Mouse (Mus musculus) midbrain, postnatal 0 days (tissue): ENCODE results near the gene Mns1. TPM values are rescaled to one million over a fixed set of nuclear protein-coding genes. Genes with fewer than 3 reads are reported as not detected.
"Not testable (repeated sequence)": the region's sequence is repeated elsewhere in the genome, so short reads cannot be mapped to it uniquely, and the experiment has no call there.

Experiments
- ATAC-seq: fragments of 200-750 bp; cut with Nextera tagmentation; 2 replicates; pipeline ENCODE4 v1.8.0; 2017; ENCODE audit warnings: moderate number of reproducible peaks, mild to moderate bottlenecking, moderate TSS enrichment, moderate library complexity; ENCODE audit not compliant: low FRiP score
- DNase-seq: peaks from one replicate; pipeline ENCODE4 v3.0.0-alpha.2; 2015; ENCODE audit warnings: low spot score
- H3K27ac ChIP-seq: fragments of 300-500 bp; sonication (generic); 2 replicates; pipeline ENCODE4 v1.5.1; 2014; ENCODE audit warnings: low read depth, mild to moderate bottlenecking, low read length, mixed read lengths
- H3K27me3 ChIP-seq: fragments of 300-500 bp; sonication (generic); 2 replicates; pipeline ENCODE4 v1.6.1; 2014; ENCODE audit warnings: low read length, control low read depth, mixed read lengths; ENCODE audit not compliant: insufficient read depth
- H3K36me3 ChIP-seq: fragments of 300-500 bp; sonication (generic); 2 replicates; pipeline ENCODE4 v1.6.1; 2014; ENCODE audit warnings: low read length, control low read depth, mixed read lengths; ENCODE audit not compliant: insufficient read depth
- H3K4me1 ChIP-seq: fragments of 300-500 bp; sonication (generic); 2 replicates; pipeline ENCODE4 v1.6.1; 2014; ENCODE audit warnings: mild to moderate bottlenecking, control low read depth, antibody characterized with exemption, low read length, mixed read lengths; ENCODE audit not compliant: insufficient read depth
- H3K4me2 ChIP-seq: fragments of 300-500 bp; sonication (generic); 2 replicates; pipeline ENCODE4 v1.6.1; 2014; ENCODE audit warnings: low read depth, mild to moderate bottlenecking, low read length, mixed read lengths; ENCODE audit not compliant: poor library complexity, severe bottlenecking
- H3K4me3 ChIP-seq: fragments of 300-500 bp; sonication (generic); 2 replicates; pipeline ENCODE4 v1.5.1; 2014; ENCODE audit warnings: low read depth, mild to moderate bottlenecking, low read length, moderate library complexity
- H3K9ac ChIP-seq: fragments of 300-500 bp; sonication (generic); replicated peaks from 2 replicates; pipeline ENCODE4 v1.6.1; 2014; ENCODE audit warnings: mild to moderate bottlenecking, low read length, moderate library complexity, mixed read lengths; ENCODE audit not compliant: poor library complexity, severe bottlenecking
- H3K9me3 ChIP-seq: fragments of 300-500 bp; sonication (generic); 2 replicates; pipeline ENCODE4 v1.6.1; 2016; ENCODE audit warnings: low read length, control low read depth
- CTCF ChIP-seq: IDR thresholded peaks from 2 replicates; pipeline ENCODE4 v1.5.1; 2016; ENCODE audit warnings: antibody characterized with exemption, mild to moderate bottlenecking
- WGBS: fragments of 180-500 bp; shearing (Covaris S2); extraction: QIAGEN DNeasy Blood & Tissue Kit; methylation state at CpG from one replicate; pipeline ENCODE4 v1.1.7; 2014; 5-methylcytosine and 5-hydroxymethylcytosine counted together
- polyA plus RNA-seq: library from polyadenylated mRNA; unstranded; fragments of >200 nt; fragmentation: Nextera tagmentation; extraction: Ambion mirVana; gene quantifications from 2 replicates; pipeline ENCODE4 v1.2.1, GENCODE M21; 2015
- total RNA-seq: library from RNA; depleted of rRNA; stranded (reverse); fragments of >200 nt; gene quantifications from 2 replicates; pipeline ENCODE4 v1.2.3, GENCODE M21; 2014

Mns1 gene
- total and polyA plus RNA-seq, 2 experiments from 2014 or later, result 3.1 TPM

DNA sequence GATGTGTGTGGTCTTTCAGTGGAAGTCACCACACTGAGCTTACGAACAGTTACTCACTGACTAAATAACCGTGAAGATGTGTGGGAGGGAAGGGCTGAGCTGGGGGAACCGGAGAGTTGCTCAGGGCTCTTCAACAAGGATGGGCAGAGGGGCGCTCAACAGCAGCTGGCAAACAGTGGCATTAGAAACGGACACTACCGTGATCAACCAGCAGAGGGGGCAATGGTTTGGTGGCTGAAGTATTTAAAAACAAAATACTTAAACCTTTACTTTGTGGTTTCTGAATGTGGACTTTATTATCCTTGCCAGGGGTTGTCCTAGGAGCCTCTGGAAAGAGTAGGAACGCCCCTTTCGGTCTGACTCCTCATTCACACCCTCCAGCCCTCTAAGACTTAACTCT, 10.2 kb downstream of the Mns1 start:
- H3K9ac ChIP-seq, result no peak overlapping the region

GRCm38 (mm10) chr9:72449367-72449766, 11.6 kb downstream of the Mns1 start:
- Histone ChIP-seq H3K9me3 (no peaks in the 10 kb centered on the region), H3K27ac (no peak overlapping the region), H3K4me3 (no peak overlapping the region), H3K36me3 (no peaks in the 10 kb centered on the region), H3K4me2 (no peak overlapping the region), H3K9ac (no peak overlapping the region), H3K27me3 (no peaks in the 10 kb centered on the region), H3K4me1 (no peaks in the 10 kb centered on the region)
- ATAC-seq, result no peak
- WGBS, result 92% methylated on average over 7 of the region's 7 CpGs
- TF ChIP-seq CTCF, result no peak
- DNase-seq, result no peak

More for the DNA sequence above, 10.2 kb downstream of the Mns1 start:
- Histone ChIP-seq H3K27ac (no peak overlapping the region), H3K4me2 (no peak overlapping the region), H3K9me3 (no peaks in the 10 kb centered on the region), H3K4me1 (no peaks in the 10 kb centered on the region), H3K36me3 (no peaks in the 10 kb centered on the region), H3K27me3 (no peaks in the 10 kb centered on the region), H3K4me3 (no peak overlapping the region)
- ATAC-seq (no peak), DNase-seq (peak; percentile 47)
- TF ChIP-seq CTCF, result peak; percentile 76
- 53% methylated on average over 8 of the region's 8 CpGs for WGBS

DNA sequence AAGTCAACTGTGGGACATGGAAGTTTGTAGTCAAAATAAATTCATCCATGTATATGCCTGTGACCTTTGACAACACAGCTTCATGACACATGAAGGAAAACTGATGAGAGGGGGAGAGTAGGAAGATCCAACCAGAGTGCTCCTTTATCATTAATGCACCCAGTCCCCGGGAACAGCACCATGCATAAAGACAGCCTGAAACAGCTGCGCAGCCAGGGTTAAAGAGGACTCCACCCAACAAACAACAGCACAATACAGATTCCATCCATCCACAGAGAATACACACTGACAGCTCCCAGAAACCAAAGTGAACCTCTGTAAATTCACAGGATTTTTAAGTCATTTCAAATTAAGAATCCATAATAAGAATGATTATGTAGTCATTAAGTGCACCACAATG, 12.0 kb downstream of the Mns1 start:
- H3K27ac ChIP-seq, result no peak overlapping the region
- H3K27me3 ChIP-seq, result no peaks in the 10 kb centered on the region
- 87% methylated on average over 2 of the region's 2 CpGs for WGBS
- H3K4me3 ChIP-seq, result no peak overlapping the region
- no peak for TF ChIP-seq CTCF
- ATAC-seq, result no peak
- no peak overlapping the region for H3K9ac ChIP-seq
- no peak overlapping the region for H3K4me2 ChIP-seq
- no peaks in the 10 kb centered on the region for H3K9me3 ChIP-seq
- DNase-seq, result no peak
- no peaks in the 10 kb centered on the region for H3K4me1 ChIP-seq
- H3K36me3 ChIP-seq, result no peaks in the 10 kb centered on the region

- Histone ChIP-seq H3K4me3 (no peak overlapping the region), H3K9me3 (no peaks in the 10 kb centered on the region), H3K9ac (no peak overlapping the region), H3K36me3 (no peaks in the 10 kb centered on the region), H3K4me2 (no peak overlapping the region), H3K27ac (no peak overlapping the region), H3K27me3 (no peaks in the 10 kb centered on the region), H3K4me1 (no peaks in the 10 kb centered on the region)
- TF ChIP-seq CTCF, result no peak
- no peak for ATAC-seq
- DNase-seq, result no peak
- 96% methylated on average over 1 of the region's 1 CpGs for WGBS
These were observed 12.6 kb downstream of the Mns1 start for GRCm38 (mm10) chr9:72450363-72450762.

GRCm38 (mm10) chr9:72451111-72451510, 13.3 kb downstream of the Mns1 start:
- 87% methylated on average over 6 of the region's 6 CpGs for WGBS
- TF ChIP-seq CTCF, result no peak
- no peak overlapping the region for H3K4me2 ChIP-seq
- no peak overlapping the region for H3K9ac ChIP-seq
- H3K9me3 ChIP-seq, result no peaks in the 10 kb centered on the region
- DNase-seq, result no peak
- no peak for ATAC-seq
- H3K27ac ChIP-seq, result no peak overlapping the region
- H3K36me3 ChIP-seq, result no peaks in the 10 kb centered on the region
- no peaks in the 10 kb centered on the region for H3K27me3 ChIP-seq
- H3K4me1 ChIP-seq, result no peaks in the 10 kb centered on the region
- H3K4me3 ChIP-seq, result no peak overlapping the region

GRCm38 (mm10) chr9:72454281-72454680, 16.5 kb downstream of the Mns1 start:
- H3K27me3 ChIP-seq, H3K4me2 ChIP-seq, DNase-seq, H3K36me3 ChIP-seq, H3K27ac ChIP-seq, H3K4me3 ChIP-seq, H3K9me3 ChIP-seq, ATAC-seq, H3K9ac ChIP-seq, H3K4me1 ChIP-seq: not testable (repeated sequence)

DNA sequence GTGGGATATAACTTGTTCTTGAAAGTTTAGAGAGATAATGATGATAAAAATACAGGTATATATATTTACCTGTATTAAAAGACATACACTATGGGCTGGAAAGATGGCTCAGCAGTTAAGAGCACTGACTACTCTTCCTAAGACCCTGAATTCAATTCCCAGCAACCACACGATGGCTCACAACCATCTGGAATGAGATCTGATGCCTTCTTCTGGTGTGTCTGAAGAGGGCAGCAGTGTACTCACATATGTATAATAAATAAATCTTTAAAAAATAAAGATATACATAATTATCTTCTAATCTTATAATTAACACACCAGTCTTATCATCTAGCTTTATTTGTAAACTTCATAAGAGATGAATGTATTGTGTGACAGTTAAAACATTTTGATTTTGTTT, 18.6 kb downstream of the Mns1 start:
- Histone ChIP-seq H3K27ac (no peak overlapping the region), H3K4me1 (no peaks in the 10 kb centered on the region), H3K9ac (no peak overlapping the region), H3K9me3 (no peaks in the 10 kb centered on the region), H3K4me2 (no peak overlapping the region), H3K27me3 (no peaks in the 10 kb centered on the region), H3K36me3 (peaks cover 3% of the 10 kb centered on the region; the same call in 1 of the 2 replicates), H3K4me3 (no peak overlapping the region)
- WGBS, result 24% methylated on average over 1 of the region's 1 CpGs
- no peak for ATAC-seq
- DNase-seq, result peak; percentile 22
- peak; percentile 37 for TF ChIP-seq CTCF
